ENCODE assay signal across 19 mouse cellular contexts in genomic region chr6:31032147-31032546, GRCm38 (mm10).
DNase-seq lines count a peak whose midpoint lies in the region; ATAC-seq and TF ChIP-seq lines count a peak whose summit lies in the region.
"Had no signal": no experiment of that assay in that cellular context is flagged by ENCODE, and none has a peak within 500 bp of the region (broad histone marks: within the 10 kb centered on the region; RNA-seq: fewer than 3 reads in every experiment).

No protein-coding gene starts in this region.

- TF ChIP-seq EP300 in heart, adult 2 months (IDR thresholded peaks at IDR 0.05; ENCODE audit: insufficient read depth, low read depth, low read length), result no peak

- H3K27me3 ChIP-seq in heart, embryonic 12.5 days (replicated peaks), result no peaks in the 10 kb centered on the region
- no peaks in the 10 kb centered on the region for H3K27me3 ChIP-seq in heart, embryonic 10.5 days (ENCODE audit: insufficient read depth, poor library complexity, severe bottlenecking)
- no peaks in the 10 kb centered on the region for H3K27me3 ChIP-seq in heart, adult 2 months (ENCODE audit: control insufficient read depth, insufficient read depth, low read length)
- no peaks in the 10 kb centered on the region for H3K27me3 ChIP-seq in midbrain, embryonic 11.5 days (ENCODE audit: control insufficient read depth, insufficient read depth, low read length)
- H3K27me3 ChIP-seq in midbrain, embryonic 10.5 days (ENCODE audit: low read depth, poor library complexity, severe bottlenecking), result no peaks in the 10 kb centered on the region
- H3K27me3 ChIP-seq: CH12.LX, Patski had no signal

- no peak overlapping the region for H3K9ac ChIP-seq in heart, embryonic 12.5 days
- no peak overlapping the region for H3K9ac ChIP-seq in heart, adult 2 months (ENCODE audit: low read depth, low read length)
- no peak overlapping the region for H3K9ac ChIP-seq in midbrain, embryonic 11.5 days (ENCODE audit: low read length)

- peak; percentile 46 for DNase-seq in heart, adult 11 months
- peak; percentile 50 for DNase-seq in heart, embryonic 10.5 days (ENCODE audit: low spot score)
- no peak for DNase-seq in heart, adult 2 months
- DNase-seq in midbrain, embryonic 11.5 days (ENCODE audit: low spot score, missing footprints), result peak; percentile 44
- no peak for DNase-seq in midbrain, embryonic 10.5 days (ENCODE audit: low spot score)
- DNase-seq: adrenal gland, adult 2 months; adrenal gland, adult 8-10 months; adrenal gland, postnatal 10 days; adrenal gland, postnatal 14 days; adrenal gland, postnatal 25 days; adrenal gland, postnatal 36 days; B cell, adult 2 months; cerebellum, adult 11 months; cerebellum, adult 11-12 months; cerebellum, adult 18-20 months had no signal

- intact Hi-C loops in heart, adult 2 months (cut with DNase I), result loop anchor here (5.0 kb wide), 2 partner anchors 495 to 630 kb away; partner anchors contain the start of gene Klhdc10

- H3K27ac ChIP-seq in heart, embryonic 12.5 days (ENCODE audit: poor library complexity, severe bottlenecking), result no peak overlapping the region
- H3K27ac ChIP-seq in heart, embryonic 10.5 days, result no peak overlapping the region
- H3K27ac ChIP-seq in heart, adult 2 months, result no peak overlapping the region
- H3K27ac ChIP-seq in midbrain, embryonic 11.5 days (ENCODE audit: low read depth, low read length), result no peak overlapping the region
- H3K27ac ChIP-seq in midbrain, embryonic 10.5 days (replicated peaks), result no peak overlapping the region

- no peak overlapping the region for H3K4me3 ChIP-seq in heart, embryonic 12.5 days
- H3K4me3 ChIP-seq in heart, embryonic 10.5 days, result no peak overlapping the region
- no peak overlapping the region for H3K4me3 ChIP-seq in heart, adult 2 months
- H3K4me3 ChIP-seq in midbrain, embryonic 11.5 days (ENCODE audit: low read depth, low read length), result no peak overlapping the region
- no peak overlapping the region for H3K4me3 ChIP-seq in midbrain, embryonic 10.5 days

- no peak overlapping the region for H3K4me2 ChIP-seq in heart, embryonic 12.5 days
- no peak overlapping the region for H3K4me2 ChIP-seq in midbrain, embryonic 11.5 days

- TF ChIP-seq POLR2A in heart, adult 2 months (IDR thresholded peaks at IDR 0.05; ENCODE audit: insufficient read depth, low read depth, low read length), result no peak

- H3K9me3 ChIP-seq in heart, embryonic 12.5 days (replicated peaks), result 0 out of 2 replicates have a peak, but pooled peaks cover 2% of the 10 kb centered on the region
- no peaks in the 10 kb centered on the region for H3K9me3 ChIP-seq in heart, embryonic 10.5 days
- no peaks in the 10 kb centered on the region for H3K9me3 ChIP-seq in midbrain, embryonic 11.5 days (ENCODE audit: control insufficient read depth, low read length)
- H3K9me3 ChIP-seq in midbrain, embryonic 10.5 days (replicated peaks), result no peaks in the 10 kb centered on the region
- H3K9me3 ChIP-seq: G1E had no signal

- TF ChIP-seq CTCF in heart, adult 2 months (IDR thresholded peaks at IDR 0.05), result no peak

- 0 out of 2 replicates have a peak, but pooled peaks cover 4% of the 10 kb centered on the region for H3K4me1 ChIP-seq in heart, embryonic 12.5 days (replicated peaks)
- H3K4me1 ChIP-seq in heart, embryonic 10.5 days, result 0 out of 2 replicates have a peak, but pooled peaks cover 3% of the 10 kb centered on the region
- peaks cover 1% of the 10 kb centered on the region; the same call in 1 of the 2 replicates for H3K4me1 ChIP-seq in heart, adult 2 months (ENCODE audit: control insufficient read depth, insufficient read depth, low read length)
- H3K4me1 ChIP-seq in midbrain, embryonic 11.5 days (ENCODE audit: control insufficient read depth, insufficient read depth, low read length), result peaks cover 4% of the 10 kb centered on the region; the same call in 1 of the 2 replicates
- peaks cover 16% of the 10 kb centered on the region for H3K4me1 ChIP-seq in midbrain, embryonic 10.5 days

- WGBS in heart, embryonic 12.5 days, result 75% methylated on average over 4 of the region's 4 CpGs
- WGBS in heart, embryonic 10.5 days, result 80% methylated on average over 4 of the region's 4 CpGs
- 85% methylated on average over 4 of the region's 4 CpGs for WGBS in heart, adult 2 months
- WGBS in midbrain, embryonic 11.5 days, result 79% methylated on average over 4 of the region's 4 CpGs
- WGBS in midbrain, embryonic 10.5 days, result 73% methylated on average over 4 of the region's 4 CpGs

- no peaks in the 10 kb centered on the region for H3K79me2 ChIP-seq in heart, adult 2 months (replicated peaks; ENCODE audit: control insufficient read depth, insufficient read depth, low read length)

- H3K36me3 ChIP-seq in heart, embryonic 12.5 days, result no peaks in the 10 kb centered on the region
- no peaks in the 10 kb centered on the region for H3K36me3 ChIP-seq in heart, embryonic 10.5 days
- no peaks in the 10 kb centered on the region for H3K36me3 ChIP-seq in heart, adult 2 months (ENCODE audit: control insufficient read depth, insufficient read depth, low read length)
- no peaks in the 10 kb centered on the region for H3K36me3 ChIP-seq in midbrain, embryonic 11.5 days (ENCODE audit: control insufficient read depth, insufficient read depth, low read length)
- no peaks in the 10 kb centered on the region for H3K36me3 ChIP-seq in midbrain, embryonic 10.5 days
- H3K36me3 ChIP-seq: G1E had no signal

- no peak for ATAC-seq in heart, embryonic 12.5 days (ENCODE audit: insufficient number of reproducible peaks, low FRiP score)
- no peak for ATAC-seq in midbrain, embryonic 11.5 days (ENCODE audit: low FRiP score)
- ATAC-seq: Patski had no signal

Comparison
In these comparisons a context has a peak if more than half of its experiments do, and no peak if none do; other contexts are left out.
1. DNase-seq: peak in heart, adult 11 months (single experiment), heart, embryonic 10.5 days (single experiment) and midbrain, embryonic 11.5 days (single experiment); none in heart, adult 2 months (0 of 2) and midbrain, embryonic 10.5 days (single experiment).